Mouse (Mus musculus): ENCODE data around the gene Lgi2. TPM values are rescaled to one million over a fixed set of nuclear protein-coding genes. Genes with fewer than 3 reads are reported as not detected.

Gene Lgi2
- 0.84 and 1.0 TPM in 2 replicates for polyA plus RNA-seq (2014; fragmentation: Nextera tagmentation; extraction: Ambion mirVana)

DNA sequence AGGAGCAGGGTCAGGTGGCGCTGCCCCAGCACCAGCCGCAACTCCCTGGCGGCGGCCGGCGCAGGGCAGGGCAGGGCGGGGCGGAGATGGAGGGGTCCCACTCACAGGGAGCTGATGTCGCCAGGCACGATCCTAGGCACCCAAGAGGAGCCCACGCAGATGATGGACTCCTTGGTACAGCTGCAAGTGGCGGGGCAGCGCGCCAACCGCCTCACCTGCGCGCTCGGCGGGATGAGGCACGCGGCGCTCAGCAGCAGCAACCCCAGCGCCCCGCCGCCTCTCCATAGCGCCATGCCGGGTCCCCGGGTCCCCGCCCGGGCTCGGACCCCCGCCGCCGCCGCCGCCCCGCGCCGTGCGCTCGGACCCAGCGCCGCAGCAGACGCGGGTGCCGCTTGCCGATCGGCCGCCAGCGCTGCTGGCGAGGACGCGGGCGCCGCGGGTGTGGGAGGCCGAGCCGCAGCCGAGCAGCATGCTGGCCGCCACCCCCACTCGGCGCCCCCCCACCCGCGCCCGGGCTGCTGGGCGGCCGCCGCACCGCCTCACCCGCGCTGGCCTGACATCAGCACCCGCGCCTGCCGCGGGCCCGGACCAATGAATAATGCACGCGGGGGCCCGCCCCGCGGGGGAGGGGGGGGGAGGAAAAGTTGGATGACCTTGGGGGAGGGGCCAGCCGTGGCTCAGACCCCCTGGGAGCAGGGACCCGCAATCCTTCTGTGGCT lies at the start of gene Lgi2:
Lgi2 (minus strand) TSS at position 650 of the 719 bp plus-strand sequence.
- Histone ChIP-seq H3K27ac (ENCODE audit: low read depth, low read length) (no peak within 1 kb of the TSS), H3K4me3 (ENCODE audit: low read depth, low read length) (peak within 1 kb of the TSS; percentile 53)
- ATAC-seq (replicated peaks; ENCODE audit: low FRiP score), result peak; percentile 47; the same call in 1 of the 2 replicates

DNA sequence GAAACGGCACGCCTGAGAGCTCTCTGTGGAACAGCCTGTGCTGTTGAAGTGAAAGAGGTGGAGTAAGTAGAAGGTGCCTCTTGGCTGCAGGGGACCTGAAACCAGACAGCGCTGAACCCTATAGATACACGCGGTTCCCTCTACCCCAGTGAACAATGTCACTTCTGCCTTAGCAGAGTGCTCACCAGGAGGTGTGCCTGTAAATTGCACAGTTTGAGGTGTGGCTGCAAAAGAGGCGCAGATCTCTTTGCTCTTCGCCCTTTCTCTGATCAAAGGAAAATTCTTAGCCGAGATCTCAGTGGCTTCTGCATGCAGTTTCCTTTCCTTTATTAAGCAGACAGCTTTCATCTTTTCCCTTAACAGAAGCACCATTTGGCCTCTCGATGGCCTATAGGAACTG lies 49.2 kb upstream of the Lgi2 start:
- no peak for DNase-seq (ENCODE audit: low spot score)
- Histone ChIP-seq H3K27ac (ENCODE audit: low read depth, low read length) (no peak overlapping the region), H3K4me1 (replicated peaks; ENCODE audit: control insufficient read depth, insufficient read depth, low read length) (peaks cover 7% of the 10 kb centered on the region; the same call in 1 of the 2 replicates), H3K27me3 (replicated peaks; ENCODE audit: control insufficient read depth, insufficient read depth, low read length) (peaks cover 7% of the 10 kb centered on the region), H3K36me3 (ENCODE audit: control insufficient read depth, insufficient read depth, low read length) (no peaks in the 10 kb centered on the region), H3K4me2 (no peak overlapping the region), H3K9ac (ENCODE audit: low read depth, low read length) (no peak overlapping the region), H3K9me3 (ENCODE audit: control insufficient read depth, low read length) (no peaks in the 10 kb centered on the region), H3K4me3 (ENCODE audit: low read depth, low read length) (no peak overlapping the region)
- 66% methylated on average over 9 of the region's 9 CpGs for WGBS
- ATAC-seq (replicated peaks; ENCODE audit: low FRiP score), result no peak

More for the DNA sequence above, at the start of gene Lgi2:
- Histone ChIP-seq H3K36me3 (ENCODE audit: control insufficient read depth, insufficient read depth, low read length) (no peaks in the 10 kb centered on the region), H3K27me3 (replicated peaks; ENCODE audit: control insufficient read depth, insufficient read depth, low read length) (peaks cover 39% of the 10 kb centered on the region), H3K9ac (ENCODE audit: low read depth, low read length) (no peak within 1 kb of the TSS), H3K4me1 (replicated peaks; ENCODE audit: control insufficient read depth, insufficient read depth, low read length) (no peaks in the 10 kb centered on the region), H3K4me2 (peak within 1 kb of the TSS; percentile 78), H3K9me3 (ENCODE audit: control insufficient read depth, low read length) (no peaks in the 10 kb centered on the region)
- 1% methylated on average over 64 of the region's 83 CpGs for WGBS
- DNase-seq (ENCODE audit: low spot score), result peak; percentile 47

DNA sequence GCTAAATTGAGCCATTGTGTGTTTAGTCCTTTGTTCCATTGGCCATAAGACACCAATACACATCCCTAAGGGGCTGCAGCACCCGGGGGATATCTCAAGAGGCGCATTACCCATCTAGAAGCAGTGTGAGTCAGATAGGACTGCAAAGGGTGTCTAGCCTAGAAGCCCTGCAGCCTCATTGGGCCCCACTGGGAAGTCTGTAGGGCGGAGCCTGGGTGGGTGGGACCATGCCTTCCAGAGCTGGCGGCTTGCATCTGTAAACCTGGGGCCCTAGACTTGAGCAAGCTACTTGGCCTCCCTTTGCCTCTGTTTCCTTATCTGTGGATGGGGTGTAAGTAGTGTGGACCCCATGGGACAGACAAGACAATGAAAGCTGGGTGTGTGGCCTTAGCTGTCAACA lies 48.4 kb upstream of the Lgi2 start:
- peaks cover 7% of the 10 kb centered on the region for H3K27me3 ChIP-seq (replicated peaks; ENCODE audit: control insufficient read depth, insufficient read depth, low read length)
- no peak for DNase-seq (ENCODE audit: low spot score)
- H3K4me2 ChIP-seq, result no peak overlapping the region
- no peak overlapping the region for H3K4me3 ChIP-seq (ENCODE audit: low read depth, low read length)
- no peaks in the 10 kb centered on the region for H3K9me3 ChIP-seq (ENCODE audit: control insufficient read depth, low read length)
- 59% methylated on average over 4 of the region's 4 CpGs for WGBS
- H3K36me3 ChIP-seq (ENCODE audit: control insufficient read depth, insufficient read depth, low read length), result no peaks in the 10 kb centered on the region
- no peak overlapping the region for H3K27ac ChIP-seq (ENCODE audit: low read depth, low read length)
- H3K9ac ChIP-seq (ENCODE audit: low read depth, low read length), result no peak overlapping the region
- peaks cover 7% of the 10 kb centered on the region; the same call in 1 of the 2 replicates for H3K4me1 ChIP-seq (replicated peaks; ENCODE audit: control insufficient read depth, insufficient read depth, low read length)
- peak; percentile 85 for ATAC-seq (replicated peaks; ENCODE audit: low FRiP score)

- peaks cover under 1% of the 10 kb centered on the region; the same call in 1 of the 2 replicates for H3K27me3 ChIP-seq (replicated peaks; ENCODE audit: control insufficient read depth, insufficient read depth, low read length)
- WGBS, result 90% methylated on average over 8 of the region's 8 CpGs
- ATAC-seq (replicated peaks; ENCODE audit: low FRiP score) (no peak), DNase-seq (ENCODE audit: low spot score) (no peak)
- H3K9ac ChIP-seq (ENCODE audit: low read depth, low read length), result no peak overlapping the region
- H3K4me1 ChIP-seq (replicated peaks; ENCODE audit: control insufficient read depth, insufficient read depth, low read length), result peaks cover 4% of the 10 kb centered on the region; the same call in 1 of the 2 replicates
- no peak overlapping the region for H3K27ac ChIP-seq (ENCODE audit: low read depth, low read length)
- H3K4me2 ChIP-seq, result no peak overlapping the region
- no peaks in the 10 kb centered on the region for H3K36me3 ChIP-seq (ENCODE audit: control insufficient read depth, insufficient read depth, low read length)
- H3K4me3 ChIP-seq (ENCODE audit: low read depth, low read length), result no peak overlapping the region
- H3K9me3 ChIP-seq (ENCODE audit: control insufficient read depth, low read length), result no peaks in the 10 kb centered on the region
Measured at GRCm38 (mm10) chr5:52612776-52613175, 46.5 kb upstream of the Lgi2 start.

GRCm38 (mm10) chr5:52611315-52611895 lies 45.1 kb upstream of the Lgi2 start:
- peaks cover 4% of the 10 kb centered on the region; the same call in 1 of the 2 replicates for H3K4me1 ChIP-seq (replicated peaks; ENCODE audit: control insufficient read depth, insufficient read depth, low read length)
- no peak overlapping the region for H3K4me2 ChIP-seq
- ATAC-seq (replicated peaks; ENCODE audit: low FRiP score) (no peak), DNase-seq (ENCODE audit: low spot score) (no peak)
- H3K9me3 ChIP-seq (ENCODE audit: control insufficient read depth, low read length), result no peaks in the 10 kb centered on the region
- no peak overlapping the region for H3K9ac ChIP-seq (ENCODE audit: low read depth, low read length)
- no peak overlapping the region for H3K4me3 ChIP-seq (ENCODE audit: low read depth, low read length)
- H3K27ac ChIP-seq (ENCODE audit: low read depth, low read length), result no peak overlapping the region
- H3K36me3 ChIP-seq (ENCODE audit: control insufficient read depth, insufficient read depth, low read length), result no peaks in the 10 kb centered on the region
- 68% methylated on average over 10 of the region's 10 CpGs for WGBS
- no peaks in the 10 kb centered on the region for H3K27me3 ChIP-seq (replicated peaks; ENCODE audit: control insufficient read depth, insufficient read depth, low read length)

- ATAC-seq (replicated peaks; ENCODE audit: low FRiP score) (no peak), DNase-seq (ENCODE audit: low spot score) (no peak)
- 70% methylated on average over 4 of the region's 4 CpGs for WGBS
- no peaks in the 10 kb centered on the region for H3K27me3 ChIP-seq (replicated peaks; ENCODE audit: control insufficient read depth, insufficient read depth, low read length)
- no peak overlapping the region for H3K4me3 ChIP-seq (ENCODE audit: low read depth, low read length)
- H3K4me2 ChIP-seq, result no peak overlapping the region
- no peaks in the 10 kb centered on the region for H3K36me3 ChIP-seq (ENCODE audit: control insufficient read depth, insufficient read depth, low read length)
- no peaks in the 10 kb centered on the region for H3K9me3 ChIP-seq (ENCODE audit: control insufficient read depth, low read length)
- H3K4me1 ChIP-seq (replicated peaks; ENCODE audit: control insufficient read depth, insufficient read depth, low read length), result peaks cover 4% of the 10 kb centered on the region; the same call in 1 of the 2 replicates
- no peak overlapping the region for H3K9ac ChIP-seq (ENCODE audit: low read depth, low read length)
- H3K27ac ChIP-seq (ENCODE audit: low read depth, low read length), result no peak overlapping the region
Measured at GRCm38 (mm10) chr5:52610306-52610705, 44.0 kb upstream of the Lgi2 start.

- 75% methylated on average over 10 of the region's 10 CpGs for WGBS
- no peak for DNase-seq (ENCODE audit: low spot score)
- no peak overlapping the region for H3K4me2 ChIP-seq
- no peak overlapping the region for H3K9ac ChIP-seq (ENCODE audit: low read depth, low read length)
- no peaks in the 10 kb centered on the region for H3K27me3 ChIP-seq (replicated peaks; ENCODE audit: control insufficient read depth, insufficient read depth, low read length)
- H3K27ac ChIP-seq (ENCODE audit: low read depth, low read length), result no peak overlapping the region
- H3K4me1 ChIP-seq (replicated peaks; ENCODE audit: control insufficient read depth, insufficient read depth, low read length), result no peaks in the 10 kb centered on the region
- no peak overlapping the region for H3K4me3 ChIP-seq (ENCODE audit: low read depth, low read length)
- H3K9me3 ChIP-seq (ENCODE audit: control insufficient read depth, low read length), result no peaks in the 10 kb centered on the region
- no peak for ATAC-seq (replicated peaks; ENCODE audit: low FRiP score)
- no peaks in the 10 kb centered on the region for H3K36me3 ChIP-seq (ENCODE audit: control insufficient read depth, insufficient read depth, low read length)
Measured at GRCm38 (mm10) chr5:52609672-52610071, 43.4 kb upstream of the Lgi2 start.

- Histone ChIP-seq H3K27ac (ENCODE audit: low read depth, low read length) (no peak overlapping the region), H3K4me2 (no peak overlapping the region), H3K27me3 (replicated peaks; ENCODE audit: control insufficient read depth, insufficient read depth, low read length) (no peaks in the 10 kb centered on the region), H3K4me3 (ENCODE audit: low read depth, low read length) (no peak overlapping the region), H3K9ac (ENCODE audit: low read depth, low read length) (no peak overlapping the region), H3K36me3 (ENCODE audit: control insufficient read depth, insufficient read depth, low read length) (no peaks in the 10 kb centered on the region), H3K4me1 (replicated peaks; ENCODE audit: control insufficient read depth, insufficient read depth, low read length) (no peaks in the 10 kb centered on the region), H3K9me3 (ENCODE audit: control insufficient read depth, low read length) (no peaks in the 10 kb centered on the region)
- no peak for ATAC-seq (replicated peaks; ENCODE audit: low FRiP score)
- no peak for DNase-seq (ENCODE audit: low spot score)
- 51% methylated on average over 6 of the region's 6 CpGs for WGBS
Measured at GRCm38 (mm10) chr5:52604582-52605041, 38.4 kb upstream of the Lgi2 start.
